Mouse (Mus musculus) thymus, postnatal 4 days (tissue): ENCODE measurements around the gene Ap4b1.
"Not testable (repeated sequence)": the region's sequence is repeated elsewhere in the genome, so short reads cannot be mapped to it uniquely, and the experiment has no call there.

Source experiments
- DNase-seq: peaks from one replicate; pipeline ENCODE4 v3.0.0; 2021

Ap4b1 gene

DNA sequence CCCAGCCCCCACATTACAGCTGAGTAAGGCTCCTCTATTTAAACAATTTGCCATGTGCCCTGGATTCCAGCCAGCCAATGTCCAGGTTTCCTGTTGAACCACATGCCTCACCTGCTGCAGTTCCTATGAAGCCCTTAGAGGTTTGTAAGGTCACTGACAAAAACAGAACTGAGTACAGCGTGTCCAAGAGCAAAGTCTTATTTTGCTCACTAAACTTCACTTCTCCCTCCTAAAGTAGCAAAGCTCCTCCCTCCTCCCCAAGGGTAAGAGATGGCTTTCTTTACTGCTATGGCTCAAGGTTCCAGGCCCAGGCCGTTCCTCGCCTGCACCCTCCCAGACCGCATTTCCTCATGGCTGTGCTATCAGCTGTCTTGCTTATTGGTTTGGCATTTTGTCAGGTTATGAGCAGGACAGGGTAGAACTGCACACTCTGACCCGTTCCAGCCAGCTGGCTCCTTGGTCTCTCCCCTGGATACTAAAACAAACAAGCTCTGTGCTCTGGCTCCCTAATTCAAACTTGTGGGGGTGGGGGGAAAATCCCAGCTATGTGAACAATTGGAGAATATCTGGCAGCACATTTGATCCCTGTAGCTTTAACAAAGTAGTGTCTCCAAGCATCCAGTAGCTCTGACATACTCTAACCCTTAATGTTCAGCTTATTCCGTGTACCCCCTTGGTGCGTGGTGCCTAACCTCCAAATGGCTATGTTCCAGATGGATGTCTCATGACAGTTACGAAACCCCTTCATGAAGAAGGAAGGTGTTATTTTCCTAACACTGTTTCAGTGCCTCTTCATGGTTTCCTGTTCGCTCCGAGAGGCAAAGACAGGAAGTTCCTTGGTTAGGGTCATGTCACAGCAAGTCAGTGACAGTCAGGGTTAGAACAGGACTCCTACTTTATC lies 7.4 kb upstream of the Ap4b1 start:
- peak; percentile 57 for DNase-seq

DNA sequence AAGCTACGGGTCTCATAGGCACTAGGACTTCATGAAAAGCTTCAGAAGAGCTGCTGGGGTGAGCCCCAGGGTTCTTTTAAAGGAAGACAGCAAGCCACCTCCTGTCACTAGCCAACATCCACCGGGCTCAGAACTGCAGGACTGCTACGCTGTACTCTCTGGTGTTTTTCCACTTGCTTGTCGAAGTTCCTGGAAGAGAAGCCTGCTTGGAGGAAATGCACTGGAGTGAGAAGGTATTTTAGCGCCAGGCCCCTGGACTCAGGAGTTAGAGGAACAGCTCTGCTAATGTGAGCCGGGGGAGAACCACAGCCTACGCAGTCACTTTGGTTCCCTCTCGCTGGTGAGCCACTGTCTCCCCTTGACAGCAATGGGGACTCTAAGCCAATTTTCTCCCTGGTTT lies 6.5 kb upstream of the Ap4b1 start:
- peak; percentile 54 for DNase-seq

DNA sequence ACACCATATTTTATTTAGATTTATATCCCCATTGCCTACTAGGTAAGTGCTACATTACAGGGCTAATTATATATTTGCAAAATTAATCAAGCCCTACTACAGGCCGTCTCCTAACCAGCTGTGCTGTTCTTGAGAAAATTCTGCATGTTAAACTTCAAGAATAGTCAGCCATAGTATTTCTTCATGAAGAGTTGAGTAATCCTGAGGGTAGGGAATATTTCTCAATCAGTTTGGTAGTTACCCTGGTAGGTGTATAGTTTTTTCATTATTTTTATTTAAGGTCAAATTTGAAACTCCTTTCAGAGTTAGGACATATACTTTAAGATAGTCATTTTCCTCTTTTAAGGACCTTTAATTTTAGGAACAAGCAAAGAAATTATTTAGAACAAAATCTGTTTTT lies 3.6 kb upstream of the Ap4b1 start:
- no peak for DNase-seq

DNA sequence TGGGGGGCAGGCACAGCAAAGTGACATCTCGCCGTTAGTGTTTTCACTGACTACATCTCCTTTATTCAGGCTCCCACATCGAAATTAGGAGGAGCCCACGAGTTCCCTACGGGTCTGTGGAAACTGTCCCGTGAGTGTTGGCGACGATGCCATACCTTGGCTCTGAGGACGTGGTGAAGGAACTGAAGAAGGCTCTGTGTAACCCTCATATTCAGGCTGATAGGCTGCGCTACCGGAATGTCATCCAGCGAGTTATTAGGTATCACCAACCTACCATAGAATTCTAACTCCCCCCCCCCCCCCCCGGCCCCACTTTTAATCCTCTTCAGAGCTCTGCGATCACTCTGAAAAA lies 455 bp downstream of the Ap4b1 start:
- no peak for DNase-seq

DNA sequence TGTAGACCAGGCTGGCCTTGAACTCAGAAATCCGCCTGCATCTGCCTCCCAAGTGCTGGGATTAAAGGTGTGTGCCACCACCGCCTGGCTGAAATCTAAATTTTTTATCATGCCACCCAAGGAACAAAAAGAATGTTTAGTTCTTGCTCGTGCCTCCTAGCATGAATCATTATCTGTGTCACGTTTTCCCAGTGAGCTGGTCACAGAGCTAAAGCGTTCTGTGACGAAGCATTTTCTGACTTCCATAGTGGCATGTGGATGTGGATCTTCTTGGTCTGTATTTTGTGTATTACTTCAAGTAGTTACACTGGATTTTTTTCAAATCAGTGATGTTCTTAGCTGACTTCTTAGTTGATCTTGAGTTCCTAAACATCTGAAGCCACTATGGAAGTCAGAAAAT lies 1.6 kb downstream of the Ap4b1 start:
- DNase-seq = no peak

DNA sequence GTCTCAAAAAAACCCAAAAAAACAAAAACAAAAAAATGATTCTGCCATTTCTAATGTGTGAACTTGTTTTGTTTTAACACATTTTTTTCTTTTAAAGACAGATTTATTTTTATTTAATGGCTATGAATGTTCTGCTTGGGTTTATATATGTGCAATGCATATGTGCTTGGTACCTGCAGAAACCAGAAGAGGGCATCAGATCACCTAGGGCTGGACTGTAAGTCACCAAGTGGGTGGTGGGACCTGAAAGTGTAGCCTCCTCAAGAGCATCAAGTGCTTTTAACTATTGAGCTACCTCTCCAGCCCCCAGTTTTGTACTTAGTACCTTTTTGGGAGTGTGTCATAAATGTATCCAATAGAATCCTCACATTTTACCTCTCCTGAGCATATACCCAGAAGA lies 18.2 kb downstream of the Ap4b1 start:
- peak; percentile 21 for DNase-seq

DNA sequence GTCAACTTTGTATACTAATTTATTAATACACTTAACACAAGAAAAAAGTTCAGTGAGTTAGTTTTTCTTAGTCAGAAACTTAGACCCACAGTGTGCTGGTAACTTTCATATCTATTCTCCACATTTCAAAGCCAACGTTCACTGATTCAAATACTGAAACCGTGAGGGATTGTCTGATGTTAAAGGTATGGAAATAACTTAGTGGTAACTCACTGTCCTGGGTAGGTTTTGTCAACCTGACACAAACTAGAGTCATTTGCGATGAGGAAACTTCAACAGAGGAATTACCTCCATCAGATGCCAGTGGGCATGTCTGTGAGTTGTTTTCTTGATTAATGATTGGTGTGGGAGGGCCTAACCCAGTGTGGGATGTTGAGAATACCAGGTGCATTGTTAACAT lies 19.7 kb downstream of the Ap4b1 start:
- DNase-seq = no peak

DNA sequence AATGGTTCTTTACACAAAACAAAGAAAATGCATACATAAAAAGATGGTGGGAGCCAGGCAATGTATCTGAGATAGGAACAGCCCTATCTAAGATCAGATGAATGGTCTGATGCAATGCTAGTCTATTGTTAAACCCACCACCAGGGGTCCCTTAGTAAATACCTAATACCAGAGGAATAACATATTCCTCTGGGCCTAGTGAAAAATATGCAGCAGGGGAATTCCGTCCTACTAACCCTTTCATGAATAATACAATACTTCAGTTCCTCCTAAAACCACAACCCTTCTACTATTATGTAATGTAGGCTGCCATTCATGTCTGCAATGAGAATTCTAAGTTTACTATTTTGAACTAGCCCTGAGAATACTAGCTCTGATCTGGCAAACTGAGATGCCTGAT lies 21.4 kb downstream of the Ap4b1 start:
- DNase-seq = not testable (repeated sequence)

DNA sequence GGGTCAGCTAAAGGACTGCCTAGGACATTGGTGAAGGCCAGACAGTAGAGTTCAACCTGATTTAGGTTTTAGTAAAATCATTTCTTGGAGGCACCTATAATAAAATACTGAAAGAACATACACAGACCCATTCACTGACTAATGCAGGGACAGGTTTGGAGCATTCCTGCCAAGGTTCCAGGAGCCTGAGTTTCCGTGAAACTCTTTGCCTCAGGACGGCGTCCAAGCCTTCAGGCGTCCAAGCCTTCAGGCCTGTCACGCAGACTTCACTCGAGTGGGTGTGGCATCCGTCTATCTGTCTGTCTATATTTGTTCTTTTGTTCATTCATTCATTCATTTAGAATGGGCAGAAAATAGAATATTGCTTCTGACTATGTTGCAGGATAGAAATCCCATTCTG lies 21.8 kb downstream of the Ap4b1 start:
- DNase-seq = no peak

DNA sequence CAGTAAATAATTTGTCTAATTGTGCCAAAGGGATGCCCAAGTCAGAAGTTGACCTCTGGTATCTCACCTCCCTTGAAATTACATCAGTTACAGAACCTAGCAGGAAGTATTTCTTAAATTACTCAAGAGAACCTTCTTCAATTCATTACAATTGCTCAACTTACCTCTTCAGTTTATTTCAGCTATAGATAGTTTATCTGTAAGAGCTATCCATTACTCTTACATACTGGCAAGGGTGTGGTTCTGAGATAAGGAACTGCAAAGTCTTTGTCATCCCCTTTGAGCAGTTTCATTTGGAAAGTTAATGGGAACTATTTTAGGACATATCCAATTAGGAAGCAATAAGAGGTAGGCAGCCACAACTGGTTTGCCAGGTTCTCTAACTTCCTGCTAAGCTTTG lies 23.1 kb downstream of the Ap4b1 start, which contains the start of gene Bcl2l15:
Gene Bcl2l15 (plus strand): TSS at position 176 of the 400 bp plus-strand sequence.
- DNase-seq = no peak

DNA sequence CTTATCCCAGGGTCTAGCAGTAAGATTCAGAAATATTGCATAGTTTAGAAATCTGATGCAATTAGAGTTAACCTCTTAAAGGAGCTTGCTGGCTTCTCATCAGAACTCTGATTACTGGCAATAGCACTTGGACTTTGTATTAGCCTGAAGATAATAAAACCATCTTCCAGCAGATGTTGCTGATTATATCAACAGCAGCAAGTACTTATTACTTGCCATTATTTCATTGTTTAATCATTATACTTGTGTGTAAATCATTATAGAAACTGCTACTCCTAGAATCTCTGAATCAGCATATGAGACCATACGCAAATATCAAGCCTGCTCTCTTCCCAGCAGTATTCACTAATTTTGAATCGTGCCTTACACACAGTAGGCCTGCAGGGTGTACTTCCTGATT lies 24.7 kb downstream of the Ap4b1 start:
- no peak for DNase-seq

DNA sequence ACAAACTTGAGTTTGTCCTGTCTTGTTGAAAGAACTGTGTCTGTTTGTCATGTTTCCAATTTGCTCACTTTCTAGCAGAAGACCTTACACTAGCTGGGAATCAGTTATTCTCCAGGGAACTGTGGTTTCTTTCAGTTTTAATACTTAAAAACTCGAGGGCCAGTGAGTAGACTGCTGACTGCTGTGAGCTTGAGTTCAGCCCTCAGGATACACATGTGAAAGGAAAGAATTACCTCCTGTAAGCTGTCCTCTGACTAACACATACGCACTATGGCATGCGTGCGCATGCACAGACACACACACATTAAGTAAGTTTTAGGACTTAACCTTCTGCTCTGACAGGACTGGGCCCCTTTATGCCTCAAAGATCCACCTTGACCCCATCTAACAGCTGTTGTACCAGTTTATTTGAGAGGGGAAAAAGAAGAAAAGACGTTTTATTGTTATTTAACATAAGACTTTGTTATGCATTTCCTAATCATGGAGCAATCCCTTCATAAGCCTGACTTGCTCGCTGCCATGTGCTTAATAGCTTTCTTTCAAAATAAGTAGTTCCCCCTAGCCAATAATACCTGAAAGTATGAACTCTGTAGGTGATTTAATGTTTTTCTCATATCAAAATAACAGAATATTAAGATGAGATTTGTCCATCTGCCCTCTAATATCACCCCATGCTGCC lies 26.1 kb downstream of the Ap4b1 start:
- no peak for DNase-seq

DNA sequence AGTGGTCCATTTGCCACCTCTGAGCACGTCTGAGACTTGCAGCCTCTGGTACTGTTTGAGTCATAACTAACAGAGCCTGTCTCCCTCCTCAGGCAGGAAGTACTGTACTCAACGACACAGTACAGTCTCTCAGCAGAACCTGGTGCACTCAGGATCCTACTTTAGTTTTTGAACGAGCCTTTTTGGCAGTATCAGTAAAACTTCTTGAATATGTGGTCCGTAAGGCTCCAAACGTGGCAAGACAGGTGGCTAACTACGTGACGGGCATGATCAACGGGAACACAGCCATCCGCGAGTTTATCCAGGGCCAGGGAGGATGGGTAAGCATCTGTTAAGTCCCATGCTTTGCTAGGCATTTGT lies 26.6 kb downstream of the Ap4b1 start:
- no peak for DNase-seq

DNA sequence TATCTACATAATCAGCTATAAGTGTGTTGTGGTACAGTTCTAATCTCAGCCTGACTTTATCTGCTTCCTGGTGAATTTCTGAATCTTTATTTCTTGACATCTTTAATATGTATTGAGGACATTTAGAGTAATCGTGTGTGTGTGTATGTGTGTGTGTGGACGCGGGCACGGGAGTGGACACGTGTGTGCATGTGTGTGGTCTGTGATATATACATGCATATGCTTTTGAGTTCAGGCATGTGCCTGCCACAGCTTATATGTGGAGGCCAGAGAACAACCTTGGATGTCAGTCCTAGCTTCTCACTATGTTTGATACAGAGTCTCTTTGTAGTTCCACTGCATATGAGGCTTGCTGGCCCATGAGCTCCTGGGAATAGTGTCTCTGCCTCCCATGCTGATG lies 27.1 kb downstream of the Ap4b1 start:
- DNase-seq = no peak

DNA sequence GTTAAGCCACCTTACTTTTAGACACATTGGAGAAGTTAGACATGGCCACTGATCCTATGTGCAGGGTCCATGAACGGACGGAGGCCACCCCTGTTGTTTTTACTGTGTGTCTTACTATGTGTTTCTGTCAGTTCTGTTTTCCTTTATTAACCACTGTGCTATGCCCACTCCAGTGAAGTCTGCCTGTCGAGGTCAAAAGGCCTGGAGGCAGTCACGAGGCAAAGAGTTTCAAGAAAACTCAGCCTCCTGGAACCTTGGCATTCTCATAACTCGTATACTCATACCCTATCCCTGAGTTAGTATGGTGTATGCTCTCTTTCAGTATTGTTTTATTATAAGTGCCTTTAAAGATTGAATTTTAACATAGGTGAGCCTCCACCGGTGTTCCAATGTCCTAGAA lies 30.4 kb downstream of the Ap4b1 start:
- DNase-seq = no peak

DNA sequence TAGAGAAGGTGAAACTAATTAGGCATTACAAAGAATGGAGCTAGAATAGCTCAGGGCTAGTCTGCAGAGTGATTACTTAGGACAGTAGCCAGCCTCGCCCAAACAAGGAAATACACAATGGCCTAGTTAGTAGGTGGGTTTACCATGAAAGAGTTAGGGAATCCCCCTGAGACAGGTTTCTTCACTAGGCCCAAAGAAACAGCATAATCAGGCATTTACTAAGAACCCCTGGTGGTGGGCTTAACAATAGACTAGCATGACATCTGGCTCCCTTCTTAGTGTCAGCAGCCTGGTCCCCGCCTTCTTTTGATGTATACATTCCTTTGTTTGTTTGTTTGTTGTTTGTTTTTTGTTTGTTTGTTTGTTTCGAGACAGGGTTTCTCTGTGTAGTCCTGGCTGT lies 30.9 kb downstream of the Ap4b1 start:
- DNase-seq = not testable (repeated sequence)

DNA sequence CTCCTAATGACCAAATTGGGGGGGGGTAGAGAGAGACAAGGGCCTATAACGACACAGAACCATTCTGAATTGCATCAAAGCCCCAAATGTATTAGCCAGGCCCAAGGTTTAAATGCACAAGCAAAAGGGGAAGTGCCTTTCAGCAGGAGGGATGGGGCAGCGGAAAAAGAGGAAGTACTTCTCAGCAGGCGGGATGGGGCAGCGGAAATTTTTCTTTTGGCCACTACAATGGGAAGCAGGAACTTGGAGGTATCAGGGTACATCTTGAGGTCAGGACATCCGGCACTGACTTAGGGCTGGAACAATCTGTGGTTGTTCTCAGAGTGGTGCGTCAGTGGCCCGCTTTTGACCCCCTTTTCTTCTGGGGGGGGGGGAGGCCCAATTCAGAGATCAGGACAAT lies 31.6 kb downstream of the Ap4b1 start:
- not testable (repeated sequence) for DNase-seq

DNA sequence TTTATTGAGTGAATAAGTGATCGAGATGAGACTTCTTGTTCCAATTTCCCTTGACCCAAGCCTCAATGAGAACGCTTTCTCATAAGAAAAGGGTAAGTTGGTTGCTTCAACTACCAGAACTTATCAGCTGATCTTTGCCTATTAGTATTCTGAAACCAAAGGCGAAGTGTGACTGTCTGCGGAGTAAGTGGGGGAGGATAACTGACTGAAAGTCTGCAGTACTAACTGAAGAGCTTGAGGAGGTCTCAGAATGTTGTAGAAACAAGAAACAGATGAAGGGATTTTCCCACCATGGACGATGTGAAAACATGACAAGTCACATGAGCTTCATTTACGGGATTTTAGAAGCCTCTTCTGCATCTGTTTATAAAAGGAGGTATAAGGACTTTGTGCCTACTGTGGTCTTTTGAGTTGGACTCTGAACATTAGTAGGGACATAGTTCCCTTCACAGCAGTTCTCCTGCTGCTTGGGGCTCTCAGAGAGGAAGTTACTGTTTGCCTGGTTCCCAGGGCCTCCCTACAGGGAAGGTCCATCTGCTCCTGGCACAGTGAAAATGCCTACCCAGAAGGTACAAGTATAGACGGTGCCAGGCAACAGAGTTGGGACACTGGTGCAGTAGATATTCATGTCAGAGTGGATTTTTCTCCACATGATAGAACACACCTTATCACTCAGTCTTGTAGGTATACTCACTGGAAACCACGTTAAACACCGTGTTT lies 41.5 kb downstream of the Ap4b1 start:
- DNase-seq = no peak

DNA sequence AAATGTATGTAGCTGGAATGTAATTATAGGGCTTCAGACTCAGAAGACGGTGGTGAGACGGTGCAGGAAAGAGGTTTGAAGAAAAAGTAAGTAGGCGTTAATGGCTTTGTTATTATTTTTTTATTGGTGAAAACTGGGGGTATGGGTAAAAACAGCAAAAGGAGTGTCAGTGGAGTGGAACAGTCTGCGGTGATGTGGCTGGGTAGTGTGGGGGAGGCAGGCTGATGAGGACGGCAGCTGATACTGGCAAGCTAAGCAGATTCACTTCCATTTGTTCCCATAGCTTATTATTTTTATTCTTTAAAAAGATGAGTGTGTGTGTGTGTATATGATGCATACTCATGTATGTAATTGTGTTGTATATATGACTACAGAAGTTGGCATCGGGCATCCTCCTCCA lies 42.2 kb downstream of the Ap4b1 start:
- DNase-seq = no peak

DNA sequence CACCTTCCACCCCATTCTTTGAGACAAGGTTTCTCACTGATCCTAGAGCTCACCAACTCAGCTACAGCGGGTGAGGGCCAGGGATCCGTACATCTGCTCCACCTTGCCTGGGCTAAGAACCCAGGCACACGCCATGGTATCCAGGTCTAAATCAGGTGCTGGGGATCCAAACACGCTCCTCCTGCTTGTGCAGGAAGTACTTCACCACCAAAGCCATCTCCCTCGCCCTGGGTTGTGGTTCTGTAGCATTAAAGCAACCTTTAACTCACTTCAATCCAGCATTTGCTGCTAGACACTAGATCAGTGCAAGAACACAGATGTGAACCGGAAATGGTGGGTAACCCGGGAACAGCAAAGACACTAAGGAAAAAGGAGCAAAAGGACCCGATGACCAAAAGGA lies 42.6 kb downstream of the Ap4b1 start:
- DNase-seq = no peak

DNA sequence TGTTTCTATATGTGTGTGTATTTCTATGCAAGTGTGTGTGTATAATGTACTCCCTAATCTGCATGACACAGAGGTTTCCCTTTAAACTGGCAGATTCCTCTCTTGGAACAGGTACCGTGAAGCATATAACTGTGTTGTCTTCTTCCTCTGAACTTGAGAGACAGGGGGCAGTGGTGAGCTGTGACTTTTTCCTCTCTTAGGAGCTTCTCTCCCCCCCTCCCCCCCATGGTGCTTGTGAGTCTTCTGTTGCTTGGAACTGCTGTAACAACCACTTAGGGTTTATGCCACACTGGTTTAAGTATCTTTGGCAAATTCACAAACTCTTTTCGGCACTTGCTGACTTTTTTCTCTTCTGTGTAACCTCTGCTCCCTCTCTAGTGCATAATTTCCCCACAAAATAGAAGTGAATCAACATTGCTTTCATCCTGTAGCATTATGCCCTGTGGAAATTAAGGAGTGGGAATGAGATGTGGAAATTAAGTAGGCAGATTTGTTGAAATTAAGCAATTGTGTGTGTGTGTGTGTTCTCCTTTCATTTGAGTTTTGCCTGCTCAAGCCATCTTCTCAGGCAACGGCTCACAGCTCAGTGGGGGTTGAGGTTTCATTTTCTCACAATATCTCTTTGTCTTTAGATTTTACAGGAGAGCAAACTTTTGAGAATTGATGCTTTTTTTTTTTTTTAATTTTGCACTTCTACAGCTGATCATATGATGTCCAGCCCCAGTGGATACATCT lies 43.4 kb downstream of the Ap4b1 start:
- DNase-seq = peak; percentile 92

DNA sequence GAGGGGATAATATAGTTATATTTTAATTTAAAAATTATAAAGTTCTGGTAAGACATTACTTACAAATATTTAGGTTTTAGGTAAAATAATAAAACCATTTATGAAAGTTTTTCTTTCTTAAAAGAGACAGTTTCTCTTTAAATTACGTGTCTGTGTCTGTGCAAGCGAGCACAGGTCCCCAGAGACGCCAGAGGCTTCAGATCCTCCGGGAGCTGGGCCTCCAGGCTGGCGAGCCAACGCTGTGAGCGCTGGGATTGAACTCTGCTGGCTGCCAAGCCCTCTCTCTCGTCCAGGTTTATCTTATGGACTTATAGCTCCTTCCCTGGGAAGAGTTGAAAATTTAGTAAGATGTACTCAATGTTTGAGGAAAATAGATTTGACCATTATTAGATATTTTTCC lies 44.5 kb downstream of the Ap4b1 start:
- no peak for DNase-seq
